Mouse (Mus musculus): ENCODE measurements around the gene Mb. TPM values are rescaled to one million over a fixed set of nuclear protein-coding genes. Genes with fewer than 3 reads are reported as not detected.

The Mb gene
- polyA plus RNA-seq, 1 experiment, result 0.91 TPM

GRCm38 (mm10) chr15:77021056-77021455 is 29.4 kb downstream of the Mb start:
- TF ChIP-seq POLR2A (IDR thresholded peaks at IDR 0.05; ENCODE audit: low read depth, low read length) (no peak), CTCF (IDR thresholded peaks at IDR 0.05; ENCODE audit: extremely low read depth, insufficient read depth, insufficient read length, insufficient replicate concordance) (no peak)
- H3K4me3 ChIP-seq (ENCODE audit: extremely low read depth, insufficient read depth, insufficient read length), result no peak overlapping the region
- no peak overlapping the region for H3K27ac ChIP-seq (ENCODE audit: insufficient read depth, low read length)
- H3K27me3 ChIP-seq (ENCODE audit: control insufficient read depth, insufficient read depth, low read length), result no peaks in the 10 kb centered on the region
- WGBS, result 89% methylated on average over 3 of the region's 3 CpGs
- no peaks in the 10 kb centered on the region for H3K36me3 ChIP-seq (ENCODE audit: control insufficient read depth, insufficient read depth, low read length)
- no peak for DNase-seq (ENCODE audit: low read depth in 1 of 2, low spot score in 2 of 2)
- no peaks in the 10 kb centered on the region for H3K4me1 ChIP-seq (ENCODE audit: control insufficient read depth, insufficient read depth, insufficient read length)

- Histone ChIP-seq H3K27me3 (ENCODE audit: control insufficient read depth, insufficient read depth, low read length) (no peaks in the 10 kb centered on the region), H3K4me3 (ENCODE audit: extremely low read depth, insufficient read depth, insufficient read length) (no peak overlapping the region), H3K4me1 (ENCODE audit: control insufficient read depth, insufficient read depth, insufficient read length) (no peaks in the 10 kb centered on the region), H3K27ac (ENCODE audit: insufficient read depth, low read length) (no peak overlapping the region), H3K36me3 (ENCODE audit: control insufficient read depth, insufficient read depth, low read length) (no peaks in the 10 kb centered on the region)
- TF ChIP-seq CTCF (IDR thresholded peaks at IDR 0.05; ENCODE audit: extremely low read depth, insufficient read depth, insufficient read length, insufficient replicate concordance) (no peak), POLR2A (IDR thresholded peaks at IDR 0.05; ENCODE audit: low read depth, low read length) (no peak)
- WGBS, result 83% methylated on average over 4 of the region's 4 CpGs
- no peak for DNase-seq (ENCODE audit: low read depth in 1 of 2, low spot score in 2 of 2)
These were observed 30.3 kb downstream of the Mb start for GRCm38 (mm10) chr15:77020136-77020535.

GRCm38 (mm10) chr15:77019533-77019932 is 30.9 kb downstream of the Mb start:
- 80% methylated on average over 7 of the region's 7 CpGs for WGBS
- Histone ChIP-seq H3K27me3 (ENCODE audit: control insufficient read depth, insufficient read depth, low read length) (no peaks in the 10 kb centered on the region), H3K4me3 (ENCODE audit: extremely low read depth, insufficient read depth, insufficient read length) (no peak overlapping the region), H3K4me1 (ENCODE audit: control insufficient read depth, insufficient read depth, insufficient read length) (no peaks in the 10 kb centered on the region), H3K36me3 (ENCODE audit: control insufficient read depth, insufficient read depth, low read length) (no peaks in the 10 kb centered on the region), H3K27ac (ENCODE audit: insufficient read depth, low read length) (no peak overlapping the region)
- DNase-seq (ENCODE audit: low read depth in 1 of 2, low spot score in 2 of 2), result no peak
- TF ChIP-seq POLR2A (IDR thresholded peaks at IDR 0.05; ENCODE audit: low read depth, low read length) (no peak), CTCF (IDR thresholded peaks at IDR 0.05; ENCODE audit: extremely low read depth, insufficient read depth, insufficient read length, insufficient replicate concordance) (no peak)

GRCm38 (mm10) chr15:77018740-77019340 is 31.6 kb downstream of the Mb start:
- H3K4me1 ChIP-seq (ENCODE audit: control insufficient read depth, insufficient read depth, insufficient read length), result no peaks in the 10 kb centered on the region
- no peak for DNase-seq (ENCODE audit: low read depth in 1 of 2, low spot score in 2 of 2)
- WGBS, result 55% methylated on average over 6 of the region's 6 CpGs
- no peak overlapping the region for H3K4me3 ChIP-seq (ENCODE audit: extremely low read depth, insufficient read depth, insufficient read length)
- no peak overlapping the region for H3K27ac ChIP-seq (ENCODE audit: insufficient read depth, low read length)
- no peaks in the 10 kb centered on the region for H3K36me3 ChIP-seq (ENCODE audit: control insufficient read depth, insufficient read depth, low read length)
- no peaks in the 10 kb centered on the region for H3K27me3 ChIP-seq (ENCODE audit: control insufficient read depth, insufficient read depth, low read length)
- TF ChIP-seq POLR2A (IDR thresholded peaks at IDR 0.05; ENCODE audit: low read depth, low read length), result no peak
- no peak for TF ChIP-seq CTCF (IDR thresholded peaks at IDR 0.05; ENCODE audit: extremely low read depth, insufficient read depth, insufficient read length, insufficient replicate concordance)

- no peak for DNase-seq (ENCODE audit: low read depth in 1 of 2, low spot score in 2 of 2)
- H3K27me3 ChIP-seq (ENCODE audit: control insufficient read depth, insufficient read depth, low read length), result no peaks in the 10 kb centered on the region
- H3K36me3 ChIP-seq (ENCODE audit: control insufficient read depth, insufficient read depth, low read length), result no peaks in the 10 kb centered on the region
- H3K4me3 ChIP-seq (ENCODE audit: extremely low read depth, insufficient read depth, insufficient read length), result no peak overlapping the region
- TF ChIP-seq POLR2A (IDR thresholded peaks at IDR 0.05; ENCODE audit: low read depth, low read length) (no peak), CTCF (IDR thresholded peaks at IDR 0.05; ENCODE audit: extremely low read depth, insufficient read depth, insufficient read length, insufficient replicate concordance) (no peak)
- no peaks in the 10 kb centered on the region for H3K4me1 ChIP-seq (ENCODE audit: control insufficient read depth, insufficient read depth, insufficient read length)
- no peak overlapping the region for H3K27ac ChIP-seq (ENCODE audit: insufficient read depth, low read length)
These were observed 32.6 kb downstream of the Mb start for GRCm38 (mm10) chr15:77017897-77018296.

- 88% methylated on average over 6 of the region's 6 CpGs for WGBS
- TF ChIP-seq POLR2A (IDR thresholded peaks at IDR 0.05; ENCODE audit: low read depth, low read length) (no peak), CTCF (IDR thresholded peaks at IDR 0.05; ENCODE audit: extremely low read depth, insufficient read depth, insufficient read length, insufficient replicate concordance) (no peak)
- H3K27me3 ChIP-seq (ENCODE audit: control insufficient read depth, insufficient read depth, low read length), result no peaks in the 10 kb centered on the region
- no peak for DNase-seq (ENCODE audit: low read depth in 1 of 2, low spot score in 2 of 2)
- H3K27ac ChIP-seq (ENCODE audit: insufficient read depth, low read length), result no peak overlapping the region
- H3K4me3 ChIP-seq (ENCODE audit: extremely low read depth, insufficient read depth, insufficient read length), result no peak overlapping the region
- H3K36me3 ChIP-seq (ENCODE audit: control insufficient read depth, insufficient read depth, low read length), result no peaks in the 10 kb centered on the region
- no peaks in the 10 kb centered on the region for H3K4me1 ChIP-seq (ENCODE audit: control insufficient read depth, insufficient read depth, insufficient read length)
These were observed 34.0 kb downstream of the Mb start for GRCm38 (mm10) chr15:77016509-77016908.

GRCm38 (mm10) chr15:77014985-77015384 is 35.5 kb downstream of the Mb start:
- TF ChIP-seq POLR2A (IDR thresholded peaks at IDR 0.05; ENCODE audit: low read depth, low read length) (no peak), CTCF (IDR thresholded peaks at IDR 0.05; ENCODE audit: extremely low read depth, insufficient read depth, insufficient read length, insufficient replicate concordance) (no peak)
- H3K4me3 ChIP-seq (ENCODE audit: extremely low read depth, insufficient read depth, insufficient read length), result no peak overlapping the region
- no peak overlapping the region for H3K27ac ChIP-seq (ENCODE audit: insufficient read depth, low read length)
- H3K27me3 ChIP-seq (ENCODE audit: control insufficient read depth, insufficient read depth, low read length), result no peaks in the 10 kb centered on the region
- H3K4me1 ChIP-seq (ENCODE audit: control insufficient read depth, insufficient read depth, insufficient read length), result no peaks in the 10 kb centered on the region
- no peaks in the 10 kb centered on the region for H3K36me3 ChIP-seq (ENCODE audit: control insufficient read depth, insufficient read depth, low read length)
- DNase-seq (ENCODE audit: low read depth in 1 of 2, low spot score in 2 of 2), result no peak
- 82% methylated on average over 4 of the region's 4 CpGs for WGBS

Data from spleen, adult 2 months (tissue).